Mouse (Mus musculus): ENCODE results near the gene Tnk1.

Gene Tnk1

GRCm38 (mm10) chr11:69858113-69858998, at the start of gene Tnk1:
Gene Tnk1, minus strand, starts transcription at chr11:69858730.
- DNase-seq = peak; percentile 7

GRCm38 (mm10) chr11:69904311-69904710, 45.8 kb upstream of the Tnk1 start:
- peak; percentile 9 for DNase-seq

GRCm38 (mm10) chr11:69902972-69903371, 44.4 kb upstream of the Tnk1 start:
- DNase-seq = no peak

- DNase-seq = no peak
Observed at GRCm38 (mm10) chr11:69901993-69902392, 43.5 kb upstream of the Tnk1 start.

- DNase-seq = peak; percentile 90
Observed at GRCm38 (mm10) chr11:69901406-69901846, 42.9 kb upstream of the Tnk1 start.

- DNase-seq = peak; percentile 86
Observed at GRCm38 (mm10) chr11:69900471-69901405, 42.2 kb upstream of the Tnk1 start, which contains the start of the genes 2810408A11Rik and Neurl4. Gene 2810408A11Rik, minus strand, starts transcription at chr11:69900987. Gene Neurl4, plus strand, starts transcription at chr11:69901072.

- DNase-seq = peak; percentile 42
Observed at GRCm38 (mm10) chr11:69899870-69900269, 41.3 kb upstream of the Tnk1 start.

- peak; percentile 76 for DNase-seq
Observed at GRCm38 (mm10) chr11:69895291-69895690, 36.8 kb upstream of the Tnk1 start, which contains the start of gene Acap1. Gene Acap1, minus strand, starts transcription at chr11:69895539.

GRCm38 (mm10) chr11:69894671-69895070, 36.1 kb upstream of the Tnk1 start:
- DNase-seq = peak; percentile 87

- peak; percentile 8 for DNase-seq
Observed at GRCm38 (mm10) chr11:69891482-69891881, 33.0 kb upstream of the Tnk1 start.

- peak; percentile 10 for DNase-seq
Observed at GRCm38 (mm10) chr11:69886907-69887635, 28.5 kb upstream of the Tnk1 start.

- no peak for DNase-seq
Observed at GRCm38 (mm10) chr11:69884663-69885062, 26.1 kb upstream of the Tnk1 start.

- peak; percentile 14 for DNase-seq
Observed at GRCm38 (mm10) chr11:69884240-69884639, 25.7 kb upstream of the Tnk1 start.

GRCm38 (mm10) chr11:69883527-69884151, 25.1 kb upstream of the Tnk1 start:
- DNase-seq = peak; percentile 13

- peak; percentile 82 for DNase-seq
Observed at GRCm38 (mm10) chr11:69883066-69883465, 24.5 kb upstream of the Tnk1 start.

GRCm38 (mm10) chr11:69881787-69882670, 23.5 kb upstream of the Tnk1 start:
- peak; percentile 15 for DNase-seq

- DNase-seq = peak; percentile 85
Observed at GRCm38 (mm10) chr11:69880853-69881603, 22.5 kb upstream of the Tnk1 start, which contains the start of gene Kctd11. Gene Kctd11, minus strand, starts transcription at chr11:69881406.

- DNase-seq = peak; percentile 78
Observed at GRCm38 (mm10) chr11:69880506-69880852, 21.9 kb upstream of the Tnk1 start.

GRCm38 (mm10) chr11:69879711-69880110, 21.2 kb upstream of the Tnk1 start:
- peak; percentile 26 for DNase-seq

GRCm38 (mm10) chr11:69878952-69879351, 20.4 kb upstream of the Tnk1 start:
- DNase-seq = no peak
